Mouse (Mus musculus) cortical plate, adult 2 months (tissue): ENCODE results near the gene Lbhd1.

Experiments used
- CTCF ChIP-seq: fragments of 200-500 bp; IDR thresholded peaks from 2 replicates; pipeline ENCODE4 v1.5.1; 2011; ENCODE audit warnings: mild to moderate bottlenecking, control low read depth, low read length; ENCODE audit not compliant: insufficient read depth; ENCODE audit errors: extremely low read depth
- POLR2A ChIP-seq: fragments of 200-500 bp; IDR thresholded peaks from 2 replicates; pipeline ENCODE4 v1.6.1; 2011; ENCODE audit warnings: mild to moderate bottlenecking, low read length, control low read depth; ENCODE audit not compliant: insufficient read depth; ENCODE audit errors: extremely low read depth

GRCm38 (mm10) chr19:8914212-8914611, 30.7 kb downstream of the Lbhd1 start:
- TF ChIP-seq CTCF (no peak), POLR2A (no peak)
